Mouse (Mus musculus): ENCODE results near the gene Cyp3a41a.
"Not testable (repeated sequence)": the region's sequence is repeated elsewhere in the genome, so short reads cannot be mapped to it uniquely, and the experiment has no call there.

The Cyp3a41a gene

DNA sequence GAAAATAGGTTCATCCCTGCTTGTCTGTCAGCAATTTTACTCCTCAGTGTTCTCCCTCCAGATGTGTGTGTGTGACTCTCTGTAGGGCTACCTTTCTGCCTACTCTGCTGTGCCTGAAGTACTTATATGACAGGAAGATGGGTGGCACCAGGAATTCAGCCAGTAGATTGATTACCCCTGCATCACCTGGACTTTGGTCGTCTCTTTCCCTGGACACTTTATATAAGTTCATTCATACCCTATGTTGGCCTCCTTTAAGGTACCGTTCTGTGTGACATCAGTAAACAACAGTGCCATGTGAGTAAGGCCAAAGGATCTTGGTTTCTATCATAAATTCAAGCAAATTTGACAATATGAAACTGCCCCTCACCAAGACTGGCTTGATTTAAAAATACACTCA is at the start of gene Cyp3a41a:
Gene Cyp3a41a (minus strand): TSS at position 101 of the 400 bp plus-strand sequence.
- DNase-seq (ENCODE audit: low read depth, low spot score) = not testable (repeated sequence)

DNA sequence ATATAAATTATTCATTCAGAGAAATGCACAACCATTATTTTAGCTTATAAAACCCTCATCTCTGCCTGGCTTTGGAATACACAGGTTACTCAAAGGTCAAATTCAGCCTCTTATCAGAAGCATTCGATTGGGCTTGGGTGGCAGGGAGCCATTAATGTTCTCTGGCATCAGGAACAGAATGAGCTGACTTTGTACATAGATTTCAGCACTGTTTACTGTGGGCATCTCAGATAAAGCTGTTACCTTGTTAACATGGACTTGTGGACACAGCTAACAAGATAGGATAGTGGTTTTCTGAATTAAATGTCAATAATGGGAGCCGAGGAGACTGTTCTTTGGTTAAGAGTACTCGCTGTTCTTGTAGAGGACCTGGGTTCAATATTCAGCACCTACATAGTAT is 17.6 kb upstream of the Cyp3a41a start:
- DNase-seq (ENCODE audit: low read depth, low spot score) = not testable (repeated sequence)

- not testable (repeated sequence) for DNase-seq (ENCODE audit: low read depth, low spot score)
Observed at GRCm38 (mm10) chr5:145714296-145714695, 5.6 kb downstream of the Cyp3a41a start.

DNA sequence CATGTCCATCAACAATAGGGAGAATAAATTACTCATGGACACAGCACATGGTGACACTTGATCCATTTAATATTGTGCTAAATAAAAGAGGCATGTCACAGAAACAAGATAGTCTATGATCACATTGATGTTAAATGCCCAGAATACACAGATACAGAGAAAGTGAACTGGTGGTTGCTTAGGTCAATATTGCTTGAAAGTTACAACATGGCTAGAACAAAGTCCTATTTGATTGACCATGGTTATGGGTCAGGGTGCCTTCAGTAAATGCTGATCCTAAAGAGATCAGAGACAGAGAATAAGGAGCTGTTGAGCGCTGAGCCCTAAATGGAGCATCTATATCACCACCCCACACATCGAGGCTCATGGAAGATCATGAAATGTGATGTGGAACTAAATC is 12.6 kb downstream of the Cyp3a41a start:
- DNase-seq (ENCODE audit: low read depth, low spot score) = not testable (repeated sequence)

GRCm38 (mm10) chr5:145662007-145662406 is 57.9 kb downstream of the Cyp3a41a start:
- DNase-seq (ENCODE audit: low read depth, low spot score) = no peak

DNA sequence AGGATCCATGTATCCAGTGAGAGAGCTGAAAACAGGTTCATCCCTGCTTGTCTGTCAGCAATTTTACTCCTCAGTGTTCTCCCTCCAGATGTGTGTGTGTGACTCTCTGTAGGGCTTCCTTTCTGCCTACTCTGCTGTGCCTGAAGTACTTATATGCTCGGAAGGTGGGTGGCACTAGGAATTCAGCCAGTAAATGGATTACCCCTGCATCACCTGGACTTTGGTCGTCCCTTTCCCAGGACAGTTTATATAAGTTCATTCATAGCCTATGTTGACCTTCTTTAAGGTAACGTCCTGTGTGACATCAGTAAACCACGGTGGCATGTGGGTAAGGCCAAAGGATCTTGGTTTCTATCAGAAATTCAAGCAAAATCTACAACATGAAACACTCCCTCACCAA is 72.2 kb downstream of the Cyp3a41a start:
- no peak for DNase-seq (ENCODE audit: low read depth, low spot score)

Measured in retina, postnatal 7 days (tissue).